18 mouse cellular contexts compared by ENCODE assay signal in the genomic region with DNA sequence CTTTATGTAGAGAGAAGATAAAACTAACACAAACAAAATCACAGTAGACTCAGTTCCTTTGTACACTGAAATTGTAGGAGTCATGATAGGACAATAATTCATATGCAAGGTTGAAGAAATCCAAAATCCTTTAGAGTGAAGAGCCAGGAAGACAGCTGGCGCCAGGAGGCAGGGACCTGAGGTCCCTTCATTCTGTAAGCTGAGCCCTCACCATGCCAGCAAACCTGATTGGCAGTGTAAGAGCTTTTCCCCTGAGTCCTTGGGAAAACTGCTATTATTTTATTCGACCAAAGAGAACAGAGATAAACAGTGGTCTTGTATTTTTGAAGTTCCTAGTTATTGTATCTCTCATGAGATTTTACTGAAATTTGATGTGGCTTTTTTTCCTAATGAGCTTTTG. TPM values are rescaled to one million over a fixed set of nuclear protein-coding genes. Genes with fewer than 3 reads are reported as not detected.
DNase-seq lines count a peak whose midpoint lies in the region.
"Had no signal": no experiment of that assay in that cellular context is flagged by ENCODE, and none has a peak within 500 bp of the region (broad histone marks: within the 10 kb centered on the region; RNA-seq: fewer than 3 reads in every experiment).

No protein-coding gene starts in this region.

- DNase-seq in adrenal gland, adult 2 months = peak; percentile 42
- DNase-seq in adrenal gland, adult 18-20 months (ENCODE audit: low spot score in 2 of 2) = no peak
- DNase-seq in cerebellum, postnatal 10 days = peak; percentile 56 to 74
- DNase-seq in cerebellum, adult 8-10 months = no peak
- peak; percentile 35 for DNase-seq in heart, adult 11 months
- no peak for DNase-seq in heart, adult 9 months (ENCODE audit: low spot score in 2 of 2)
- DNase-seq in adrenal gland, postnatal 36 days = peak; percentile 38 to 44
- DNase-seq in lung, postnatal 36 days = no peak
- DNase-seq: B cell, adult 2 months; cerebellum, adult 2 months; cerebellum, postnatal 25 days; gastrocnemius, postnatal 10 days; gastrocnemius, postnatal 36 days; heart, postnatal 10 days; heart, postnatal 36 days; kidney, adult 11 months; kidney, adult 8-10 months had no signal

RNA-seq across cellular contexts. Expression of gene Plod2, which starts 9.0 kb away (rescaled TPM):
- total RNA-seq in adrenal gland, adult 2 months (2021) = 100 to 1,000 TPM; 134 to 206 TPM
- 46.7 and 49.0 TPM in 2 replicates for polyA plus RNA-seq in adrenal gland, adult 2 months (2012; rRNA removed)
- 100 to 1,000 TPM; 247 to 280 TPM for total RNA-seq in adrenal gland, adult 18-20 months (2021)
- 100 to 1,000 TPM; 183 to 292 TPM for total RNA-seq in adrenal gland, postnatal 36 days (2021)
- total RNA-seq: CH12.LX had no signal

Comparison
In these comparisons a context has a peak if more than half of its experiments do, and no peak if none do; other contexts are left out.
1. DNase-seq: peak in adrenal gland, adult 2 months (single experiment), cerebellum, postnatal 10 days (2 of 2), heart, adult 11 months (single experiment) and adrenal gland, postnatal 36 days (2 of 2); none in adrenal gland, adult 18-20 months (0 of 2), cerebellum, adult 8-10 months (single experiment), heart, adult 9 months (0 of 2) and lung, postnatal 36 days (single experiment).